Mouse (Mus musculus) midbrain, embryonic 11.5 days (tissue): ENCODE results near the gene Ctrc. TPM values are rescaled to one million over a fixed set of nuclear protein-coding genes. Genes with fewer than 3 reads are reported as not detected.
A peak's percentile ranks its signal among the peaks of the same experiment; 100 is the strongest.

Experiments
- ATAC-seq: fragments of 200-750 bp; cut with Nextera tagmentation; 2 replicates; pipeline ENCODE4 v1.8.0; 2017; ENCODE audit warnings: moderate TSS enrichment, moderate library complexity; ENCODE audit not compliant: low FRiP score
- DNase-seq: peaks from one replicate; pipeline ENCODE4 v3.0.0; 2015; ENCODE audit warnings: low spot score; ENCODE audit errors: missing footprints
- H3K27ac ChIP-seq: fragments of 300-500 bp; sonication (generic); 2 replicates; pipeline ENCODE4 v1.5.1; 2014; ENCODE audit warnings: low read depth, low read length
- H3K27me3 ChIP-seq: fragments of 300-500 bp; sonication (generic); 2 replicates; pipeline ENCODE4 v1.6.1; 2014; ENCODE audit warnings: mild to moderate bottlenecking, low read length, moderate library complexity, mixed read lengths; ENCODE audit not compliant: control insufficient read depth, insufficient read depth
- H3K36me3 ChIP-seq: fragments of 300-500 bp; sonication (generic); 2 replicates; pipeline ENCODE4 v1.6.1; 2014; ENCODE audit warnings: mild to moderate bottlenecking, low read length, moderate library complexity, mixed read lengths; ENCODE audit not compliant: control insufficient read depth, insufficient read depth
- H3K4me1 ChIP-seq: fragments of 300-500 bp; sonication (generic); 2 replicates; pipeline ENCODE4 v1.6.1; 2014; ENCODE audit warnings: low read length; ENCODE audit not compliant: control insufficient read depth, insufficient read depth
- H3K4me2 ChIP-seq: fragments of 300-500 bp; sonication (generic); 2 replicates; pipeline ENCODE4 v1.6.1; 2014; ENCODE audit warnings: mild to moderate bottlenecking, moderate library complexity
- H3K4me3 ChIP-seq: fragments of 300-500 bp; sonication (generic); 2 replicates; pipeline ENCODE4 v1.5.1; 2014; ENCODE audit warnings: low read depth, low read length
- H3K9ac ChIP-seq: fragments of 300-500 bp; sonication (generic); 2 replicates; pipeline ENCODE4 v1.6.1; 2014; ENCODE audit warnings: low read length
- H3K9me3 ChIP-seq: fragments of 300-500 bp; sonication (generic); 2 replicates; pipeline ENCODE4 v1.6.1; 2016; ENCODE audit warnings: low read length; ENCODE audit not compliant: control insufficient read depth
- WGBS: fragments of 180-500 bp; shearing (Covaris S2); extraction: QIAGEN DNeasy Blood & Tissue Kit; methylation state at CpG from one replicate; pipeline ENCODE4 v1.1.7; 2014; 5-methylcytosine and 5-hydroxymethylcytosine counted together
- polyA plus RNA-seq: library from polyadenylated mRNA; unstranded; fragments of >200 nt; fragmentation: Nextera tagmentation; extraction: Ambion mirVana; gene quantifications from 2 replicates; pipeline ENCODE4 v1.2.1, GENCODE M21; 2014

Ctrc gene
- polyA plus RNA-seq, 1 experiment from 2014 or later = not detected

- Histone ChIP-seq H3K9ac (no peak overlapping the region), H3K4me2 (no peak overlapping the region), H3K4me3 (no peak overlapping the region), H3K36me3 (peaks cover 4% of the 10 kb centered on the region; the same call in 1 of the 2 replicates), H3K4me1 (no peaks in the 10 kb centered on the region; the same call in 1 of the 2 replicates), H3K9me3 (no peaks in the 10 kb centered on the region), H3K27ac (no peak overlapping the region), H3K27me3 (no peaks in the 10 kb centered on the region)
- no peak for DNase-seq
- ATAC-seq = no peak
- WGBS = 56% methylated on average over 10 of the region's 10 CpGs
Observed at GRCm38 (mm10) chr4:141817706-141818105, 28.5 kb downstream of the Ctrc start.

- Histone ChIP-seq H3K36me3 (peaks cover 4% of the 10 kb centered on the region; the same call in 1 of the 2 replicates), H3K9me3 (no peaks in the 10 kb centered on the region), H3K4me3 (no peak overlapping the region), H3K27ac (no peak overlapping the region), H3K4me1 (no peaks in the 10 kb centered on the region; the same call in 1 of the 2 replicates), H3K27me3 (no peaks in the 10 kb centered on the region), H3K9ac (no peak overlapping the region), H3K4me2 (no peak overlapping the region)
- 70% methylated on average over 14 of the region's 14 CpGs for WGBS
- DNase-seq = peak; percentile 81
- ATAC-seq = no peak
Observed at GRCm38 (mm10) chr4:141816776-141817655, 29.1 kb downstream of the Ctrc start.

- no peak overlapping the region for H3K9ac ChIP-seq
- 82% methylated on average over 7 of the region's 7 CpGs for WGBS
- H3K27ac ChIP-seq = peak overlapping the region; percentile 2; the same call in 1 of the 2 replicates
- no peaks in the 10 kb centered on the region; the same call in 1 of the 2 replicates for H3K4me1 ChIP-seq
- no peaks in the 10 kb centered on the region for H3K9me3 ChIP-seq
- DNase-seq (no peak), ATAC-seq (no peak)
- H3K4me3 ChIP-seq = no peak overlapping the region
- H3K36me3 ChIP-seq = peaks cover 5% of the 10 kb centered on the region; the same call in 1 of the 2 replicates
- no peak overlapping the region for H3K4me2 ChIP-seq
- no peaks in the 10 kb centered on the region for H3K27me3 ChIP-seq
Observed at GRCm38 (mm10) chr4:141816267-141816666, 29.9 kb downstream of the Ctrc start.

- no peak overlapping the region for H3K4me3 ChIP-seq
- no peaks in the 10 kb centered on the region for H3K9me3 ChIP-seq
- no peak overlapping the region for H3K27ac ChIP-seq
- peaks cover 17% of the 10 kb centered on the region; the same call in 1 of the 2 replicates for H3K36me3 ChIP-seq
- ATAC-seq = no peak
- no peak for DNase-seq
- H3K4me1 ChIP-seq = no peaks in the 10 kb centered on the region
- no peak overlapping the region for H3K9ac ChIP-seq
- 95% methylated on average over 7 of the region's 7 CpGs for WGBS
- H3K4me2 ChIP-seq = no peak overlapping the region
- H3K27me3 ChIP-seq = no peaks in the 10 kb centered on the region
Observed at GRCm38 (mm10) chr4:141811375-141811774, 34.8 kb downstream of the Ctrc start.

GRCm38 (mm10) chr4:141810975-141811374 is 35.2 kb downstream of the Ctrc start:
- DNase-seq (no peak), ATAC-seq (no peak)
- Histone ChIP-seq H3K9me3 (no peaks in the 10 kb centered on the region), H3K4me1 (no peaks in the 10 kb centered on the region), H3K9ac (no peak overlapping the region), H3K36me3 (peaks cover 18% of the 10 kb centered on the region; the same call in 1 of the 2 replicates), H3K4me2 (no peak overlapping the region), H3K4me3 (no peak overlapping the region), H3K27ac (no peak overlapping the region), H3K27me3 (no peaks in the 10 kb centered on the region)
- WGBS = 97% methylated on average over 2 of the region's 2 CpGs

GRCm38 (mm10) chr4:141809850-141810464 is 36.2 kb downstream of the Ctrc start:
- Histone ChIP-seq H3K27me3 (no peaks in the 10 kb centered on the region), H3K27ac (no peak overlapping the region), H3K9ac (no peak overlapping the region), H3K4me1 (no peaks in the 10 kb centered on the region), H3K9me3 (no peaks in the 10 kb centered on the region), H3K4me2 (no peak overlapping the region), H3K36me3 (peaks cover 27% of the 10 kb centered on the region; the same call in 1 of the 2 replicates), H3K4me3 (no peak overlapping the region)
- 81% methylated on average over 8 of the region's 8 CpGs for WGBS
- ATAC-seq (peak; percentile 67; the same call in 1 of the 2 replicates), DNase-seq (peak; percentile 85)

GRCm38 (mm10) chr4:141805886-141806285 is 40.3 kb downstream of the Ctrc start:
- ATAC-seq (no peak), DNase-seq (no peak)
- H3K9ac ChIP-seq = no peak overlapping the region
- peaks cover 18% of the 10 kb centered on the region; the same call in 1 of the 2 replicates for H3K36me3 ChIP-seq
- no peaks in the 10 kb centered on the region for H3K9me3 ChIP-seq
- no peak overlapping the region for H3K4me3 ChIP-seq
- no peak overlapping the region for H3K27ac ChIP-seq
- H3K4me1 ChIP-seq = no peaks in the 10 kb centered on the region
- 96% methylated on average over 8 of the region's 8 CpGs for WGBS
- no peak overlapping the region for H3K4me2 ChIP-seq
- H3K27me3 ChIP-seq = no peaks in the 10 kb centered on the region

GRCm38 (mm10) chr4:141804105-141804504 is 42.1 kb downstream of the Ctrc start:
- H3K36me3 ChIP-seq = peaks cover 15% of the 10 kb centered on the region; the same call in 1 of the 2 replicates

GRCm38 (mm10) chr4:141797545-141797944 is 48.6 kb downstream of the Ctrc start:
- Histone ChIP-seq H3K36me3 (no peaks in the 10 kb centered on the region), H3K27me3 (no peaks in the 10 kb centered on the region), H3K27ac (no peak overlapping the region), H3K4me1 (peaks cover 3% of the 10 kb centered on the region), H3K9ac (no peak overlapping the region), H3K9me3 (no peaks in the 10 kb centered on the region), H3K4me2 (no peak overlapping the region), H3K4me3 (no peak overlapping the region)
- ATAC-seq = no peak
- no peak for DNase-seq
- WGBS = 85% methylated on average over 5 of the region's 5 CpGs

More at GRCm38 (mm10) chr4:141804105-141804504, 42.1 kb downstream of the Ctrc start:
- WGBS = 84% methylated on average over 4 of the region's 4 CpGs
- Histone ChIP-seq H3K9ac (no peak overlapping the region), H3K4me1 (no peaks in the 10 kb centered on the region), H3K27ac (no peak overlapping the region), H3K4me3 (no peak overlapping the region), H3K27me3 (no peaks in the 10 kb centered on the region), H3K9me3 (no peaks in the 10 kb centered on the region), H3K4me2 (no peak overlapping the region)
- DNase-seq (no peak), ATAC-seq (no peak)
